Mouse (Mus musculus) limb, embryonic 13.5 days (tissue): ENCODE measurements around the gene Sik3. TPM values are rescaled to one million over a fixed set of nuclear protein-coding genes. Genes with fewer than 3 reads are reported as not detected.

Source experiments
- ATAC-seq: fragments of 200-750 bp; cut with Nextera tagmentation; 2 replicates; pipeline ENCODE4 v1.8.0; 2017; ENCODE audit warnings: low read depth, moderate number of reproducible peaks, moderate TSS enrichment; ENCODE audit not compliant: low FRiP score
- H3K27ac ChIP-seq: fragments of 300-500 bp; sonication (generic); 2 replicates; pipeline ENCODE4 v1.5.1; 2015; ENCODE audit warnings: inconsistent platforms, mild to moderate bottlenecking, moderate library complexity
- H3K27me3 ChIP-seq: fragments of 300-500 bp; sonication (generic); 2 replicates; pipeline ENCODE4 v1.6.1; 2015; ENCODE audit warnings: mild to moderate bottlenecking, inconsistent platforms
- H3K36me3 ChIP-seq: fragments of 300-500 bp; sonication (generic); 2 replicates; pipeline ENCODE4 v1.6.1; 2015; ENCODE audit warnings: inconsistent platforms, mild to moderate bottlenecking, moderate library complexity
- H3K4me1 ChIP-seq: fragments of 300-500 bp; sonication (generic); 2 replicates; pipeline ENCODE4 v1.6.1; 2015; ENCODE audit warnings: inconsistent platforms
- H3K4me2 ChIP-seq: fragments of 300-500 bp; sonication (generic); replicated peaks from 2 replicates; pipeline ENCODE4 v1.6.1; 2015; ENCODE audit warnings: inconsistent platforms, mild to moderate bottlenecking, moderate library complexity
- H3K4me3 ChIP-seq: fragments of 300-500 bp; sonication (generic); 2 replicates; pipeline ENCODE4 v1.5.1; 2015; ENCODE audit warnings: moderate library complexity, mild to moderate bottlenecking, inconsistent platforms
- H3K9ac ChIP-seq: fragments of 300-500 bp; sonication (generic); 2 replicates; pipeline ENCODE4 v1.6.1; 2015; ENCODE audit warnings: mild to moderate bottlenecking, inconsistent platforms
- H3K9me3 ChIP-seq: fragments of 300-500 bp; sonication (generic); 2 replicates; pipeline ENCODE4 v1.6.1; 2016; ENCODE audit warnings: inconsistent platforms
- WGBS: fragments of 180-500 bp; shearing (Covaris S2); methylation state at CpG from one replicate; pipeline ENCODE4 v1.1.7; 2015; 5-methylcytosine and 5-hydroxymethylcytosine counted together
- polyA plus RNA-seq: library from polyadenylated mRNA; unstranded; fragments of >200 nt; fragmentation: Nextera tagmentation; extraction: Ambion mirVana; gene quantifications from 2 replicates; pipeline ENCODE4 v1.2.1, GENCODE M21; 2015

Sik3 gene
- polyA plus RNA-seq, 1 experiment from 2014 or later, result 8.2 TPM

DNA sequence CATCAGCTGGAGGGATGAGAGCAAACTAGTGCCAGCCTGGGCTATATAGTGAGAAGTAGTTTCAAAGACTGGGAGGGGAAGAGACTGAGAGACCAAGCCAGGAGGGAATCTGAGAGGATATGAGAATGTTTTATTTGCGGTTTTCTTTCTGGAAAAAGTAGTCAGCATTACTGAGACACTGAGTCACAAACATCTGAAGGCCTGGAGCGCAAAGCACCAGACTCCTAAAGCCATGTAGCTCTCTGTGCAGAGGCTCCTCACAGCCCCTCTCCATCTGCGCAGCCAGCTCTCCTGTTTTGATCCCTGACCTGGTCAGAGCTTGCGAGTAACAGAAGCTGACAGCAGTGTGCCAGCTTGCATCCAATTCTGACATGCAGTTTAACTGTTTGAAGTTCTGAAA is 175.8 kb downstream of the Sik3 start:
- Histone ChIP-seq H3K9ac (no peak overlapping the region), H3K27me3 (no peaks in the 10 kb centered on the region), H3K27ac (no peak overlapping the region), H3K4me3 (no peak overlapping the region), H3K4me1 (peaks cover 11% of the 10 kb centered on the region), H3K9me3 (no peaks in the 10 kb centered on the region), H3K4me2 (no peak overlapping the region), H3K36me3 (peaks cover 3% of the 10 kb centered on the region)
- no peak for ATAC-seq
- WGBS, result 80% methylated on average over 4 of the region's 4 CpGs

DNA sequence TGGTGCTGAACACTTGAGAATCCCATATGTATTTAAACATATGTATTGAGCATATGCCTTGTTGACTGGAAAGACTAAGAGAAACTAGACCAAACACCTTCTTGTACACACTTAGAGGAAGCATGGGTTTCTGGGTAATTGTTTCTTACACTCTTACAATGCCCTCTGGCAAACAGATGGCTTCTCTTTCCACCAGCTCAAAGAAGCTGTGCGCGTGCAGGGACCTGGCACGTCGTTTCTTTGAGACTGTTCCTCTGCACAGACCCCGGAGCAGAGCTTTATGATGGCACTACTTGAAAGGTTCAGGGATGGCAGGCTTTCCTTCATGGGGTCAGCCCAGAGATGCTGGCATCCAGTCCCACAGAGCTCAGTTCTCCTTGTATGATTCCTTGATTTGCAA is 176.3 kb downstream of the Sik3 start:
- Histone ChIP-seq H3K9me3 (no peaks in the 10 kb centered on the region), H3K4me3 (no peak overlapping the region), H3K4me2 (no peak overlapping the region), H3K36me3 (peaks cover 3% of the 10 kb centered on the region), H3K9ac (no peak overlapping the region), H3K4me1 (peaks cover 11% of the 10 kb centered on the region), H3K27me3 (no peaks in the 10 kb centered on the region), H3K27ac (no peak overlapping the region)
- no peak for ATAC-seq
- WGBS, result 31% methylated on average over 5 of the region's 5 CpGs

DNA sequence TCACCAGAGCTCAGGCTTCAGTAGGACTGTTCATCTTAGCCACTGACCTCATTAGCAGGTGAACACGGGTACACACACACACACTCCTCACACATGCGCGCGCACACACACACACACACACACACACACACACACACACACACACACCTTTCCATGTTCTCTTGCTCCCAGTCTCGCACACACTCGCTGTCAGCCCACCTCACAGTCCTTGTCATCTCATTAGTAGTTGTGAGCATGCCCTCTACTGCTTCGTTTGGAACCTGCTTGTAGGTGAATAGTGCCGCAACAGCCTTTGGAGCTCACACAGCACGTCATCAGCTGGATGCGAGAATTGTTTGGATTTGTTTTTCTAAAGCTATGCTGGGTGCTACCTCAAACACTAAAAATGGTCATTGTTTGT is 176.8 kb downstream of the Sik3 start:
- 75% methylated on average over 10 of the region's 10 CpGs for WGBS
- no peak overlapping the region for H3K27ac ChIP-seq

DNA sequence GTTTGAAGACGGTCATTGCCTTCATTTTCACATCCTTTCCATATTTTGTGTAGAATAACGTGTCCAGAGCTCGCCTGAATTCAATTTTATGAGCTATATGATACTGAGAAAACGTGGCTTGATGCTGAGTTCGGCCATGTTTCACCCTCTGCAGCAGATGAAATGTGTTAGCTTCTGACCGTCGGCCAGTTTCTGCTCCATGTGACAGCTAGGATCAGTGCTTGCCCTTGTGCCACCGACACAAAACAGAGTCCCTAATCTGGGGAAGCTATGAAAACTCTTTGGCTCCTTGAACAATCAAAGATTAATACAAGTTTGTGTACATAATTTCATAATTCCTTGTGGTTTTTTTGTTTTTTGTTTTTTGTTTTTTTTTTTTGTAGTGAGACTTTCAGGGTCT is 178.6 kb downstream of the Sik3 start:
- Histone ChIP-seq H3K4me1 (peaks cover 4% of the 10 kb centered on the region; the same call in 1 of the 2 replicates), H3K27me3 (no peaks in the 10 kb centered on the region), H3K36me3 (peaks cover 18% of the 10 kb centered on the region), H3K4me3 (no peak overlapping the region), H3K4me2 (no peak overlapping the region), H3K27ac (no peak overlapping the region), H3K9ac (no peak overlapping the region), H3K9me3 (no peaks in the 10 kb centered on the region)
- no peak for ATAC-seq
- 51% methylated on average over 8 of the region's 8 CpGs for WGBS

More for the DNA sequence above, 176.8 kb downstream of the Sik3 start:
- peaks cover 3% of the 10 kb centered on the region for H3K36me3 ChIP-seq
- no peak for ATAC-seq
- H3K9me3 ChIP-seq, result no peaks in the 10 kb centered on the region
- H3K4me2 ChIP-seq, result no peak overlapping the region
- H3K9ac ChIP-seq, result no peak overlapping the region
- peaks cover 8% of the 10 kb centered on the region for H3K4me1 ChIP-seq
- no peaks in the 10 kb centered on the region for H3K27me3 ChIP-seq
- no peak overlapping the region for H3K4me3 ChIP-seq

DNA sequence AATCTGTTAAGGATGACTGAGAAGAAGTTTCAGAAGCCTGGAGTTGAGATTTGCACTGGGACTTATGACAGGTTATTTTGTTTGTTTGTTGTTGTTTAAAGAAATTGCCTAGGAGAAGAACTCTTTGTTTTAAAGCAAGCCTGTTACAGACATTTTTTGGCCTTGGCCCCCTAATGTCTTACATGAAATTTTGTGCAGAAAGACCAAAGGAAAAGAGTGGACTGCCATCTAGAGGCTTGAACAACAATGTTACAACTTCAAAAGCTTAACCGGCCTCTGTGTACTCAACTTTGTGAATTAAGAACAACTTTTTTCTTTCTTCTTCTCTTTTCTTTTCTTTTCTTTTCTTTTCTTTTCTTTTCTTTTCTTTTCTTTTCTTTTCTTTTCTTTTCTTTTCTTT is 179.0 kb downstream of the Sik3 start:
- peaks cover 19% of the 10 kb centered on the region for H3K36me3 ChIP-seq
- H3K4me3 ChIP-seq, result no peak overlapping the region
- peaks cover 4% of the 10 kb centered on the region; the same call in 1 of the 2 replicates for H3K4me1 ChIP-seq
- ATAC-seq, result no peak
- H3K9ac ChIP-seq, result no peak overlapping the region
- no peaks in the 10 kb centered on the region for H3K27me3 ChIP-seq
- H3K27ac ChIP-seq, result no peak overlapping the region
- WGBS, result 27% methylated on average over 1 of the region's 1 CpGs
- H3K9me3 ChIP-seq, result no peaks in the 10 kb centered on the region
- no peak overlapping the region for H3K4me2 ChIP-seq

DNA sequence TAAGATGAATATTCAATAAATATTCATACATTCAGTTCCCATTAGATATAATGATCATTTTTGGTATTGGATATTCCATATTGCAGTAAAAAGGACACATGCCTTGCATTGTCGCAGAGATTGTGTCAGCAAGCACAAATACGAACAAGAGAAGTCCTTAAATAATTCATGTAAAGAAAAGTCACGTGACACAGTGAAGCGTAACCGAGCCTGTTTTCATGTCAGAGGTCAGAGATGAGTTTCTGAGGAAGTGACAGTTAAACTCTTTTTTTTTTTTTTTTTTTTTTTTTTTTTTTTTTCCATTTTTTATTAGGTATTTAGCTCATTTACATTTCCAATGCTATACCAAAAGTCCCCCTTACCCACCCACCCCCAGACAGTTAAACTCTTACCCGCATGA is 180.0 kb downstream of the Sik3 start:
- Histone ChIP-seq H3K4me2 (no peak overlapping the region), H3K4me1 (peaks cover 4% of the 10 kb centered on the region; the same call in 1 of the 2 replicates), H3K27ac (no peak overlapping the region), H3K4me3 (no peak overlapping the region), H3K27me3 (no peaks in the 10 kb centered on the region), H3K9me3 (no peaks in the 10 kb centered on the region), H3K9ac (no peak overlapping the region), H3K36me3 (peaks cover 29% of the 10 kb centered on the region)
- no peak for ATAC-seq
- 89% methylated on average over 6 of the region's 6 CpGs for WGBS

DNA sequence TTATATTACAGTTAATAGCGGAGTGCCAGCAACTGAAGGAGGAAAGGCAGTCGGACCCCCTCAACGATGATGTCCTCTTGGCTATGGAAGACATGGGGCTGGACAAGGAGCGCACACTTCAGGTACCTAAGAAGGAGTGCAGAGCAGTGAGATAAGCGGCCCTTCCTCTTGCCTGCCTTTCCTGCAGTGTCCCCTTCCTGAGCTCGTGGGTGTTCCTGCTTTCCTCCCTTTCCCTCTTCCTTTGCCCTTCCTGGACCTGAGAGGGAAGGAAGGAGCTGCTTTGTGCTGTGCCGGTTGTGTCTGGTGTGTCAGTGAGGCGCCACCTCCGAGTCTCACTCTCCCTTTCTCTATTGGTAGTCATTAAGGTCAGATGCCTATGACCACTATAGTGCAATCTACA is 182.2 kb downstream of the Sik3 start:
- no peaks in the 10 kb centered on the region for H3K27me3 ChIP-seq
- no peak overlapping the region for H3K27ac ChIP-seq
- no peak for ATAC-seq
- WGBS, result 80% methylated on average over 9 of the region's 9 CpGs
- H3K9me3 ChIP-seq, result no peaks in the 10 kb centered on the region
- no peak overlapping the region for H3K4me3 ChIP-seq
- H3K36me3 ChIP-seq, result peaks cover 50% of the 10 kb centered on the region
- H3K9ac ChIP-seq, result no peak overlapping the region
- no peak overlapping the region for H3K4me2 ChIP-seq
- no peaks in the 10 kb centered on the region for H3K4me1 ChIP-seq

DNA sequence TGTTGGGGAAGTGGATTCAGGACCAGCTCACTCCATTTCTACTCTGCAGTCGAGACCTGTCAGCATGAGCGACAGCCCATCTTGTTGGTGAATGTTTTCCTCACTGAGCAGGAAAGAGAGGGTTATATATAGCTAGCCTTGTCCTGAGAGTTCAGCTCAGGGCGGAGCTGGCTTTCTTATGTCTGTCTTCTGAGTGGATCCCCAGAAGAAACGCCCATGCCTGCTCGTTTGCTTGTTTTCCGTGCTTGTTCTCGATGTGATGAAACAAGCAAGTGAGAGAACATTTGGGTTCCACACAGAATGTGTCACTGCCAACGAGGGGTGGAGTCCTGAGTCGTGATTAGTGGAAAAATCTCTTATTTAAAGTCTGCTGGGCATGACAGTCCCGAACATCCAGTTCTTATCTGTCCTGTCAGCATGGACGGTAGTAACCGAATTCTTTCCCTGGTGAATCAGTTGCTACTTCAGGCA is 184.1 kb downstream of the Sik3 start:
- Histone ChIP-seq H3K4me1 (no peaks in the 10 kb centered on the region), H3K27me3 (no peaks in the 10 kb centered on the region), H3K9ac (no peak overlapping the region), H3K9me3 (no peaks in the 10 kb centered on the region), H3K36me3 (peaks cover 67% of the 10 kb centered on the region), H3K4me2 (no peak overlapping the region), H3K27ac (no peak overlapping the region), H3K4me3 (no peak overlapping the region)
- no peak for ATAC-seq
- whole genome bisulfite sequencing, result 86% methylated on average over 12 of the region's 12 CpGs

DNA sequence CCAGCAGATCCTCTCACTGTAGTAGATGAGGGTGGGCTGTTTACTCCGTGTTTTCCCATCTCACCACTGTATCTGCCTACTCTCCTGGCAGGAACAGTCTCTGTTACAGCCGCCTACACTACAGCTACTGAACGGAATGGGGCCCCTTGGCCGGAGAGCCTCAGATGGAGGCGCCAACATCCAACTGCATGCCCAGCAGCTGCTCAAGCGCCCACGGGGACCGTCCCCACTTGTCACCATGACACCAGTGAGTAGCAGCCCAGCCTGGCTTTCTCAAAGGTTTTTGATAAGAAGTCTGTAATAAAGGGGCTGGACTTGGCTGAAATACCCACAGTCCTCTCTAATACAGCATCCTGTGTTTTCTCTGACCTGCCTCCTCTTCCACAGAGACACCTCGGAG is 185.8 kb downstream of the Sik3 start:
- no peak for ATAC-seq
- H3K36me3 ChIP-seq, result peaks cover 80% of the 10 kb centered on the region

DNA sequence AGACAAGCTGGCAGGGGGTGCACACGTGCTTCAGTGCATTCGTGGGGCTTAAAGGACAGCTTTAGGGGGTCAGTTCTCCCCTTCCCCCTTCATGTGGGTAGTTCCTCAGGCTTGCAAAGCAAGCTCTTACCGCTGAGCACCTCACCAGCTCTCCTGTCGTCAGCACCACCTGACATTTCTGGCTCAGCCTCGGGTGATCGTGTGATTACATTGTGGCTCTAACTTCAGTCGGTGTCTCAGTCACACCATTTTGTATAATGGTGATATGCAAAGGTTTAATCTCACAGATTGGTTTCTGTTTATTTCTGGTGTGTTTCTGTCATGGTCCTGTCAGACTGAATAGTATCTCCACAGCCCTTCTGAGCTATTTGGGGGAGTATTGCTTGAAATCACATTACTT is 186.3 kb downstream of the Sik3 start:
- Histone ChIP-seq H3K4me3 (no peak overlapping the region), H3K9me3 (no peaks in the 10 kb centered on the region), H3K9ac (no peak overlapping the region), H3K27me3 (no peaks in the 10 kb centered on the region), H3K4me1 (no peaks in the 10 kb centered on the region), H3K4me2 (no peak overlapping the region), H3K36me3 (peaks cover 81% of the 10 kb centered on the region), H3K27ac (no peak overlapping the region)
- 90% methylated on average over 7 of the region's 7 CpGs for WGBS
- ATAC-seq, result no peak

More for the DNA sequence above, 185.8 kb downstream of the Sik3 start:
- no peak overlapping the region for H3K9ac ChIP-seq
- no peak overlapping the region for H3K4me3 ChIP-seq
- no peak overlapping the region for H3K27ac ChIP-seq
- H3K27me3 ChIP-seq, result no peaks in the 10 kb centered on the region
- 88% methylated on average over 9 of the region's 9 CpGs for WGBS
- no peaks in the 10 kb centered on the region for H3K9me3 ChIP-seq
- no peaks in the 10 kb centered on the region for H3K4me1 ChIP-seq
- H3K4me2 ChIP-seq, result no peak overlapping the region

DNA sequence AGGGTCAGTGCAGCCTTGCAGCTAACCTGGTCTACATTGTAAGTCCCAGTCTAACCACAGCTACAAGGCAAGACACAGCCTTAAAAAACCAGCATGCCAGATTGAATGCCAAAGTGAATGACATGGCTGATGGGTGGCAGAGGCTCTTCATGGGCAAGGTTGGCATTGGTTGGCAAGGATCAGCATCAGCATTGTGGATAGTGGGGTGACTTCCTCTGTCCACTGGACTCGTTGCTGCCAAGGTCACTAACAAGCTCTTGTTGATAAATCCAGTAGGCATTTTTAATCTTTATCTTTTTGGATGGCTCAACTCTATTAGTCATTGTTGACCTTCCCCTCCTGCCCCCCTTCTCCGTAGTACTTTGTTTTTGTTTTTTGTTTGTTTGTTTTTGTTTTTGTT is 187.0 kb downstream of the Sik3 start:
- WGBS, result 93% methylated on average over 2 of the region's 2 CpGs
- no peaks in the 10 kb centered on the region for H3K9me3 ChIP-seq
- H3K4me1 ChIP-seq, result no peaks in the 10 kb centered on the region
- no peaks in the 10 kb centered on the region for H3K27me3 ChIP-seq
- no peak for ATAC-seq
- no peak overlapping the region for H3K4me3 ChIP-seq
- no peak overlapping the region for H3K9ac ChIP-seq
- H3K4me2 ChIP-seq, result no peak overlapping the region
- no peak overlapping the region for H3K27ac ChIP-seq
- peaks cover 88% of the 10 kb centered on the region for H3K36me3 ChIP-seq

DNA sequence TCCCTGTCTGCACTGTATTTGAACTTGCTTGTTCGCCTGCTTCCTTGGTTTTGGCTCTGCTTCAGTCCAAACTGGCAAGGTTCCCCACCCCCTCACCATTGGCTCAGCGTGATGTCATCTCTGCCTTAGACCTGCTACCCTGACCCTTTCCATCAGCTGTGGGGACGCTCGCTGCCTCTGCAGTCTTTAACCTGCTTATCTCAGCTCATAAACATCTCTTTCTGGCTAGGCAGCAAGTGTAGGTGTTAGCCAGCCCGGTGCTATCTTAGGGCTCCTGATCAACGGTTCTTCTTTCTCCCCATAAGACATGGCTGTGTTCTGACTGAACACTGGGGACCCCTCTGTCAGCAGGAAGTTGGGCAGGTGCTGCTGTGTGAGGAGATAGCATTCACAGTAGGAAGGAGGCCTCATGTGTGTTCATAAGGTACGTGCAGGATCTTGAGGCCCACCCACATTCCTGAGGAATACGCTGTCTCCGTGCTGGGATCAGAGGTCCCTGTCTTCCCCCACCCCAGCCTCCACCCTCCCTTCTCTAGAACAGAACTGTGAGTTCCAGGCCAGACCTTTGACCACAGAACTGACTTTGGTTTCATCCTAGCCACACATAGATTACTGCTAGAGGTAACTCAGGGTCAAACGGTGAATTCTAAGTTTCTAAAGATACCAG is 194.3 kb downstream of the Sik3 start:
- Histone ChIP-seq H3K4me3 (no peak overlapping the region), H3K9me3 (no peaks in the 10 kb centered on the region), H3K4me2 (no peak overlapping the region), H3K27me3 (no peaks in the 10 kb centered on the region), H3K27ac (0 out of 2 replicates have a peak overlapping the region, but pooled peaks have one; percentile 63), H3K4me1 (peaks cover 21% of the 10 kb centered on the region), H3K36me3 (peaks cover 80% of the 10 kb centered on the region), H3K9ac (no peak overlapping the region)
- ATAC-seq, result no peak
- 68% methylated on average over 10 of the region's 10 CpGs for WGBS

DNA sequence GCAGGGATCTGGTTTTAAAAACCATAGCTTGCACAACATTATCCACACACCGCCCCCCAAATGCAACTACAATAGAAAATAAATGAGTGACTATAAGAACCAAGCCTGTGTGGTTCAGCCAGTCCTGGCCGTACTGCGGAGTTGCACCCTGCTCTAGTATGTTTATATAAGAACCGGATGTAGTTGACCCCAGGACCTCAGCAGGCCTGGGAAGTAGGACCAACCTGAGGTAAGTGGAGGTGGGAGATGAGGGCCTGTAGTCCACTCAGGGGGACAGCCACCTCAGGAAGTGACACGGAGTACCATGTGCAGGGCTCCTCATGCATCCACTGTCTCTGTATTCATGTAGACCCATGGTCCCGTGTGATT is 194.9 kb downstream of the Sik3 start:
- Histone ChIP-seq H3K4me1 (peaks cover 21% of the 10 kb centered on the region), H3K9me3 (no peaks in the 10 kb centered on the region), H3K4me3 (no peak overlapping the region), H3K27me3 (no peaks in the 10 kb centered on the region), H3K4me2 (no peak overlapping the region), H3K9ac (no peak overlapping the region), H3K27ac (peak overlapping the region; percentile 63; the same call in 1 of the 2 replicates), H3K36me3 (peaks cover 80% of the 10 kb centered on the region)
- 0 out of 2 replicates have a peak, but pooled peaks have one; percentile 48 for ATAC-seq
- 79% methylated on average over 6 of the region's 6 CpGs for WGBS
